10 mouse cellular contexts compared by ENCODE assay signal in genomic region chr2:5431309-5431708, GRCm38 (mm10).
DNase-seq lines count a peak whose midpoint lies in the region; ATAC-seq lines count a peak whose summit lies in the region.
"Had no signal": no experiment of that assay in that cellular context is flagged by ENCODE, and none has a peak within 500 bp of the region (broad histone marks: within the 10 kb centered on the region; RNA-seq: fewer than 3 reads in every experiment).

No protein-coding gene starts in this region.

- H3K9ac ChIP-seq in liver, embryonic 12.5 days: no peak overlapping the region
- H3K9ac ChIP-seq: heart, embryonic 15.5 days had no signal

- H3K36me3 ChIP-seq in liver, embryonic 12.5 days: no peaks in the 10 kb centered on the region
- H3K36me3 ChIP-seq: heart, embryonic 15.5 days had no signal

- 30% methylated on average over 2 of the region's 2 CpGs for WGBS in liver, embryonic 12.5 days (ENCODE audit: insufficient replicate concordance)

- no peak overlapping the region for H3K4me2 ChIP-seq in liver, embryonic 12.5 days
- H3K4me2 ChIP-seq: heart, embryonic 15.5 days had no signal

- intact Hi-C loops in left cerebral cortex, postnatal 10 days (cut with DNase I): no loop called here

- no peaks in the 10 kb centered on the region for H3K9me3 ChIP-seq in liver, embryonic 12.5 days (replicated peaks)
- H3K9me3 ChIP-seq: heart, embryonic 15.5 days had no signal

- no peaks in the 10 kb centered on the region for H3K27me3 ChIP-seq in liver, embryonic 12.5 days (replicated peaks)
- H3K27me3 ChIP-seq: heart, embryonic 15.5 days had no signal

- H3K27ac ChIP-seq in liver, embryonic 12.5 days: no peak overlapping the region
- H3K27ac ChIP-seq: heart, embryonic 15.5 days had no signal

- ATAC-seq in liver, embryonic 12.5 days: no peak

- DNase-seq in liver (peak; percentile 18), MEL-GATA-1-ER (ENCODE audit: extremely low read depth, low read depth) (peak; percentile 33)
- peak; percentile 67 for DNase-seq in embryo, embryonic 10.5 days (ENCODE audit: low spot score)
- DNase-seq in naive thymus-derived CD4-positive, alpha-beta T cell, adult 2 months (ENCODE audit: low read depth): peak; percentile 55
- no peak for DNase-seq in layer of hippocampus, adult 9-10 months (ENCODE audit: low spot score)
- DNase-seq in urinary bladder, postnatal 25 days (ENCODE audit: low spot score): no peak
- no peak for DNase-seq in left cerebral cortex, postnatal 10 days (ENCODE audit: extremely low spot score in 1 of 2, low spot score in 2 of 2)

- no peaks in the 10 kb centered on the region for H3K4me1 ChIP-seq in liver, embryonic 12.5 days

- H3K4me3 ChIP-seq in liver, embryonic 12.5 days: no peak overlapping the region
- H3K4me3 ChIP-seq: heart, embryonic 15.5 days; myocyte had no signal

Comparison
In these comparisons a context has a peak if more than half of its experiments do, and no peak if none do; other contexts are left out.
1. DNase-seq: peak in liver (single experiment), MEL-GATA-1-ER (single experiment), embryo, embryonic 10.5 days (single experiment) and naive thymus-derived CD4-positive, alpha-beta T cell, adult 2 months (single experiment); none in layer of hippocampus, adult 9-10 months (single experiment), urinary bladder, postnatal 25 days (single experiment) and left cerebral cortex, postnatal 10 days (0 of 2).